Mouse (Mus musculus) ES-E14 (cell line): ENCODE results near the gene Krba1. TPM values are rescaled to one million over a fixed set of nuclear protein-coding genes. Genes with fewer than 3 reads are reported as not detected.
A peak's percentile ranks its signal among the peaks of the same experiment; 100 is the strongest.

Source experiments
- DNase-seq: peaks from one replicate; pipeline ENCODE4 v3.0.0-alpha.2; 2013; ENCODE audit warnings: low read depth, low spot score
- H3K27ac ChIP-seq: 2 replicates; pipeline ENCODE4 v1.5.1; 2012; ENCODE audit warnings: low read depth, mild to moderate bottlenecking, low read length, moderate library complexity, mixed read lengths; ENCODE audit not compliant: poor library complexity, insufficient read depth, severe bottlenecking
- H3K36me3 ChIP-seq: 2 replicates; pipeline ENCODE4 v1.6.1; 2012; ENCODE audit warnings: mild to moderate bottlenecking, low read length, moderate library complexity, mixed read lengths; ENCODE audit not compliant: control insufficient read depth, poor library complexity, insufficient read depth, severe bottlenecking
- H3K4me1 ChIP-seq, 2 experiments: fragments of 150-350 bp in 1 of 2; sonication (generic) in 1 of 2; 2 replicates each; pipeline ENCODE4 v1.6.1; 2012; ENCODE audit warnings: low read length in 2 of 2, mild to moderate bottlenecking in 1 of 2, mixed read lengths in 1 of 2; ENCODE audit not compliant: control insufficient read depth in 2 of 2, insufficient read depth in 2 of 2, poor library complexity in 1 of 2
- H3K4me3 ChIP-seq, 2 experiments: fragments of 150-350 bp in 1 of 2; sonication (generic) in 1 of 2; 2 replicates each; pipeline ENCODE4 v1.5.1; 2012; ENCODE audit warnings: low read length in 2 of 2, low read depth in 1 of 2, mild to moderate bottlenecking in 1 of 2, mixed read lengths in 1 of 2; ENCODE audit not compliant: insufficient read depth in 1 of 2, poor library complexity in 1 of 2, severe bottlenecking in 1 of 2
- H3K9ac ChIP-seq: 2 replicates; pipeline ENCODE4 v1.6.1; 2012; ENCODE audit warnings: low read depth, mild to moderate bottlenecking, low read length, mixed read lengths; ENCODE audit not compliant: poor library complexity, insufficient read depth, severe bottlenecking
- H3K9me3 ChIP-seq: fragments of 150-350 bp; sonication (generic); 2 replicates; pipeline ENCODE4 v1.6.1; 2012; ENCODE audit warnings: low read depth, mild to moderate bottlenecking, low read length; ENCODE audit not compliant: control insufficient read depth, insufficient read depth
- CHD2 ChIP-seq: IDR thresholded peaks from 2 replicates; pipeline ENCODE4 v1.6.1; 2014; ENCODE audit warnings: mild to moderate bottlenecking, low read depth, low read length, inconsistent platforms
- HCFC1 ChIP-seq: IDR thresholded peaks from 2 replicates; pipeline ENCODE4 v1.6.1; 2012; ENCODE audit warnings: low read length, inconsistent platforms, borderline replicate concordance; ENCODE audit not compliant: insufficient read depth
- MAFK ChIP-seq: IDR thresholded peaks from 2 replicates; pipeline ENCODE4 v1.6.1; 2014; ENCODE audit warnings: mild to moderate bottlenecking, low read depth, low read length, inconsistent platforms; ENCODE audit not compliant: insufficient read depth
- ZC3H11A ChIP-seq: IDR thresholded peaks from 2 replicates; pipeline ENCODE4 v1.6.1; 2012; ENCODE audit warnings: low read depth, mild to moderate bottlenecking, inconsistent platforms, low read length, borderline replicate concordance
- ZNF384 ChIP-seq: IDR thresholded peaks from 2 replicates; pipeline ENCODE4 v1.6.1; 2012; ENCODE audit warnings: low read depth, low read length, inconsistent platforms
- in situ Hi-C, 2 experiments: fragments of 600-800 bp; cut with MboI; formaldehyde crosslinking; loops; one replicate each; pipeline ENCODE4 v1.15.1; 2025; ENCODE audit warnings: low sequenced_read_pairs in 2 of 2, inconsistent platforms in 1 of 2; ENCODE audit not compliant: unreplicated experiment in 2 of 2
- total RNA-seq: library from RNA; depleted of rRNA; stranded (reverse); fragments of 300-350 nt; gene quantifications from 2 replicates; pipeline ENCODE4 v1.2.3, GENCODE M21; 2012

Gene Krba1
- total RNA-seq, 1 experiment = 22.8 TPM

DNA sequence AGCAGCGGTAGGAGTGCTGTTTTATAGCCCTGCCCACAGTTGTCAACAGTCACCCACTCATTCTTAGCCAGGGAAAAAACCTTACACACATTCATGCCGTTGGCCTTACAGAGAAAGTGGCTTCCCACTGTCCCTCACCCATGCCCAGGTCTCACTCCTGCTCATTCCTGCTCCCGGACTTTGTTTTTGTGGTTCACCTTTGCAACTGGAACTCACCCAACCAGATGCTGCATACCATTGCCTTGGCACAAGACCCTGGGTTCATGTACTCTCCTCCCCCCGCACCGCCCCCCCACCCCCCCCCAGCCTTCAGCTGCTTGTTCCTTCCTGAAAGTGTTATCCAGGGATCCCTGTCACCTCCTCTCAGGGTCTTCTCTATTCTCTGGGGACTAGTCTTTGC is 39.7 kb downstream of the Krba1 start:
- no peak for DNase-seq
- H3K9me3 ChIP-seq = no peaks in the 10 kb centered on the region
- TF ChIP-seq HCFC1 (no peak), CHD2 (no peak), MAFK (no peak), ZC3H11A (no peak), ZNF384 (no peak)

DNA sequence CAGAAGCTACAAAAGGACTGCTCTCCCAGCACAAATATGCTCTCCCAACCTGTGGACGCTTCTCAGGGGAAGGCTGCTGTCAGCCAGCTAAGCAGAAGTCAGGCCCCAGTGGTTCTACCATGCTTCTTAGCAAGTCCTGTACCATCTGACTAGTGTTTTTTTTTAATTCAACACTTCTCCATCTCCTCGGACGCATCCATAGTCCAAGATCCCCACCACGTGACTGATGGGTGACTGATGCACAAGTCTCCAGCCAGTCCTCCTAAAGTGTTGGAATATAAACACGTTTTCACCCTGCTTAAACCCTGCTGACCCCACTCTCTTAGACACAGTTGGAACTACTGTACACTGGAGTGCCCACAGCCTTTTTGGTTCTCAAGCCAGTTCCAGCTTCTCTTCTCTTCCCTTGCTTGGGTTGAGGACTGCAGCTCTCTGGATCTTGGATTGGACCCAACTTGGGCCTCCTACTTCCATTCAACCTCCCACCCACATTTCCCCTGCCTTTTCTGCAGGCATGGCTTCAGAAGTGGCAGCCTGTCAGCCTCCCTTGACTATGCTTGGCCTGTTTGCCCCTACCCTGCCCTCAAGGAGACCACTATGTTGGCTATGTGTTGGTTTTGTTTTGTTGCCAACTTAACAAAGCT is 40.4 kb downstream of the Krba1 start:
- no peaks in the 10 kb centered on the region for H3K36me3 ChIP-seq
- no peak overlapping the region for H3K9ac ChIP-seq
- DNase-seq = no peak
- TF ChIP-seq CHD2 (no peak), ZNF384 (no peak), MAFK (no peak), HCFC1 (no peak), ZC3H11A (no peak)
- peaks cover 2 to 14% of the 10 kb centered on the region in 2 experiments; a peak in 1 of 4 replicates for H3K4me1 ChIP-seq
- H3K4me3 ChIP-seq = no peak overlapping the region
- no peak overlapping the region for H3K27ac ChIP-seq
- in situ Hi-C loops = no loop called here
- no peaks in the 10 kb centered on the region for H3K9me3 ChIP-seq

More for the DNA sequence above, 39.7 kb downstream of the Krba1 start:
- no peak overlapping the region for H3K27ac ChIP-seq
- in situ Hi-C loops = no loop called here
- H3K9ac ChIP-seq = no peak overlapping the region
- H3K36me3 ChIP-seq = no peaks in the 10 kb centered on the region
- H3K4me1 ChIP-seq = peaks cover 2 to 9% of the 10 kb centered on the region in 2 experiments; a peak in 1 of 4 replicates
- H3K4me3 ChIP-seq = no peak overlapping the region

DNA sequence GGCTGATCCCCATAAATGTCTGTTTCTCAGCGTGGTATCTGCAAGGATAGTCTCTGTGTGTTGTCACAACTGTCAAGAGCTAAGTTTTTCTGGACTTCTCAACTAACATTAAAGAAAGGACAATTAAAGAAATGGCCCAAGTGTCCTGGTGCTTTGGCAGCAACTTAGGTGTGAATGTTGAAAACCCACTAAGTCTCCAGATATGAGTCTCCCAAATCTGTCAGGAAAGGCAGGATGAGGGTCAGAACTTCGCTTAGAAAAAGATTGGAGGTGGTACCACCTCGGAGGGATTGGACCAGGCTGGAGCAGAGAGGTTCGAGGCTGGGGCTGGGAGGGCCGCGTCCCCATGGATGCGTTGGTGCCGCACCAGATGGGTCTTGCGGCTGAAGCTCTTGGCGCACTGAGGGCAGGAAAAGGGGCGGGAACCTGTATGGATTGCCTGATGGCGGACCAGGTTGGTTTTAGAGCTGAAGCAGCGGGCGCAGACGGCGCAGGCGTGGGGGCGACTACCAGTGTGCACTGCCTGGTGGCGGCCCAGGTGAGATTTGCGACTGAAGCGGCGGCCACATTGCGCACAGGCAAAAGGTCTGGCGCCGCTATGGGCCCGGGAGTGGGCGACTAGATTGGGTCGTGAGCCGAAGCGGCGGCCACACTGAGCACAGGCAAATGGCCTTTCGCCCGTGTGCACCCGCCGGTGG is 42.4 kb downstream of the Krba1 start:
- peak; percentile 30 for DNase-seq
- Histone ChIP-seq H3K9me3 (no peaks in the 10 kb centered on the region), H3K9ac (peak overlapping the region; percentile 45), H3K36me3 (no peaks in the 10 kb centered on the region), H3K4me3 (peak overlapping the region; percentile 64 to 76), H3K27ac (no peak overlapping the region), H3K4me1 (peaks cover 2 to 14% of the 10 kb centered on the region in 2 experiments; a peak in 1 of 4 replicates)
- in situ Hi-C loops = no loop called here
- TF ChIP-seq MAFK (no peak), HCFC1 (no peak), ZNF384 (no peak), CHD2 (no peak), ZC3H11A (no peak)

- in situ Hi-C loops = no loop called here
- peak overlapping the region; percentile 64 to 76 for H3K4me3 ChIP-seq
- DNase-seq = peak; percentile 43
- peaks cover 2 to 19% of the 10 kb centered on the region in 2 experiments; a peak in 2 of 4 replicates for H3K4me1 ChIP-seq
- H3K36me3 ChIP-seq = no peaks in the 10 kb centered on the region
- TF ChIP-seq ZC3H11A = no peak
- H3K9me3 ChIP-seq = no peaks in the 10 kb centered on the region
- H3K9ac ChIP-seq = peak overlapping the region; percentile 45
- H3K27ac ChIP-seq = no peak overlapping the region
Measured at GRCm38 (mm10) chr6:48438475-48439125, 43.2 kb downstream of the Krba1 start.
